Mouse (Mus musculus): ENCODE measurements around the gene Hook2. TPM values are rescaled to one million over a fixed set of nuclear protein-coding genes. Genes with fewer than 3 reads are reported as not detected.

Gene Hook2
- polyA plus RNA-seq, 1 experiment from 2014 or later, result 18.3 TPM

GRCm38 (mm10) chr8:85007686-85008085 lies 17.3 kb downstream of the Hook2 start:
- H3K36me3 ChIP-seq (replicated peaks), result no peaks in the 10 kb centered on the region
- H3K4me1 ChIP-seq, result peaks cover 9% of the 10 kb centered on the region; the same call in 1 of the 2 replicates
- H3K27me3 ChIP-seq (ENCODE audit: poor library complexity, severe bottlenecking), result peaks cover 56% of the 10 kb centered on the region
- DNase-seq (ENCODE audit: extremely low spot score, low spot score), result no peak
- H3K9me3 ChIP-seq, result no peaks in the 10 kb centered on the region
- WGBS, result 17% methylated on average over 25 of the region's 25 CpGs
- H3K27ac ChIP-seq, result no peak overlapping the region
- no peak overlapping the region for H3K4me3 ChIP-seq

GRCm38 (mm10) chr8:85011242-85011641 lies 20.8 kb downstream of the Hook2 start:
- H3K36me3 ChIP-seq (replicated peaks), result no peaks in the 10 kb centered on the region
- no peak overlapping the region for H3K27ac ChIP-seq
- H3K4me1 ChIP-seq, result peaks cover 15% of the 10 kb centered on the region
- no peak overlapping the region for H3K4me3 ChIP-seq
- no peak for DNase-seq (ENCODE audit: extremely low spot score, low spot score)
- H3K27me3 ChIP-seq (ENCODE audit: poor library complexity, severe bottlenecking), result peaks cover 79% of the 10 kb centered on the region
- 19% methylated on average over 28 of the region's 28 CpGs for WGBS
- H3K9me3 ChIP-seq, result no peaks in the 10 kb centered on the region

- Histone ChIP-seq H3K9me3 (no peaks in the 10 kb centered on the region), H3K4me3 (peak overlapping the region; percentile 49), H3K27me3 (ENCODE audit: poor library complexity, severe bottlenecking) (peaks cover 61% of the 10 kb centered on the region), H3K36me3 (replicated peaks) (peaks cover 17% of the 10 kb centered on the region), H3K27ac (peak overlapping the region; percentile 68), H3K4me1 (peaks cover 20% of the 10 kb centered on the region)
- WGBS, result 7% methylated on average over 25 of the region's 26 CpGs
- DNase-seq (ENCODE audit: extremely low spot score, low spot score), result peak; percentile 77
These were observed 22.9 kb downstream of the Hook2 start for GRCm38 (mm10) chr8:85013230-85013840.

- 59% methylated on average over 1 of the region's 2 CpGs for WGBS
- Histone ChIP-seq H3K4me1 (peaks cover 20% of the 10 kb centered on the region), H3K4me3 (peak within 1 kb of the TSS; percentile 49), H3K9me3 (no peaks in the 10 kb centered on the region), H3K27me3 (ENCODE audit: poor library complexity, severe bottlenecking) (peaks cover 50% of the 10 kb centered on the region), H3K36me3 (replicated peaks) (peaks cover 28% of the 10 kb centered on the region), H3K27ac (peak within 1 kb of the TSS; percentile 68)
- DNase-seq (ENCODE audit: extremely low spot score, low spot score), result no peak
These were observed 24.0 kb downstream of the Hook2 start, which contains the start of gene Best2 for GRCm38 (mm10) chr8:85014431-85014830. TSS of gene Best2 (minus strand) at chr8:85014531.

DNA sequence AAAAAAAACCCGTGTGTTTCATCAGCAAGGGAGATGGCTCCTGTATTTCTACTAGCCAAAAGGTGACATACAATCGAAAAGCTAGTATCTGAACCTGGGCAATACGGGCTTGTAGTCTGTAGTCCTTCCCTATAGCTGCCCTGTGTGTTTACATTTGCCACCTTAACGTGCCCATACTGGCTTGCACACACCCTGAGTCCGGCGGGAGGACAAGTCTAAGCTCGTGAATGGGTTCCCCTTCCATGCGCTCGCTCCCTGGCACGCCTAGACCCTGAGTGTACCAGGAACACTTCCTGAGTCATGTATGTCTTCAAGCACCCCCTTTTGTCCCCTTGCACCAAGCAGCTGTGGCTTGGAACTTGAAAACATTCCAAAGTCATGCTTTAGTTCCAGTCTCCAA lies 26.3 kb downstream of the Hook2 start:
- no peak overlapping the region for H3K4me3 ChIP-seq
- H3K9me3 ChIP-seq, result no peaks in the 10 kb centered on the region
- 70% methylated on average over 10 of the region's 10 CpGs for WGBS
- no peak overlapping the region for H3K27ac ChIP-seq
- peaks cover 33% of the 10 kb centered on the region for H3K27me3 ChIP-seq (ENCODE audit: poor library complexity, severe bottlenecking)
- H3K36me3 ChIP-seq (replicated peaks), result peaks cover 51% of the 10 kb centered on the region
- DNase-seq (ENCODE audit: extremely low spot score, low spot score), result no peak
- peaks cover 16% of the 10 kb centered on the region for H3K4me1 ChIP-seq

GRCm38 (mm10) chr8:85017209-85017608 lies 26.8 kb downstream of the Hook2 start:
- WGBS, result 32% methylated on average over 5 of the region's 5 CpGs
- H3K36me3 ChIP-seq (replicated peaks), result peaks cover 55% of the 10 kb centered on the region
- no peaks in the 10 kb centered on the region for H3K9me3 ChIP-seq
- no peak overlapping the region for H3K27ac ChIP-seq
- peaks cover 28% of the 10 kb centered on the region for H3K27me3 ChIP-seq (ENCODE audit: poor library complexity, severe bottlenecking)
- peaks cover 16% of the 10 kb centered on the region for H3K4me1 ChIP-seq
- DNase-seq (ENCODE audit: extremely low spot score, low spot score), result no peak
- H3K4me3 ChIP-seq, result no peak overlapping the region

DNA sequence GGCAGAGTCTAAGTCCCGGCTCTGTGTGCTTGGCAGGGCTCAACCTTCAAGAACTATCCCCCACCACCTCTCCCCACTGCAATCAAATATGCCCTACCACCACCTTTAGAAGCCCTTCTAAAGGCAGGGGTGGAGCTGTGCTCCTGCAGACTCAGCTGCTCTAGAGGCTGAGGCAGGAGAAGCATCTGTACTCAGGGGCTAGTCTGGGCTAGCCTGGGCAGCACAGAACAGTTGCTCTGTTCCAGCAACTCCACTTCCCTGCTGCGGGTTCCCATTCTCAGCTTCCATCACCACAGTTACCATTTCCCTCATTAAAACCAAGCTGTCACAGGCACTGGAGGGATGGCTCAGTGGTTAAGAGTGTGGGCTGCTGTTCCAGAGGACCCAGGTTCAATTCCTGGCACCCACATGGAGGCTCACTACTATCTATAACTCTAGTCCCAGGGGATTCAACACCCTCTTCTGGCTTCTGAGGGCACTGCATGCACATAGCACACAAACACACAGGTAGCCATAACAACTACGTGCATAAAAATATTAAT lies 31.2 kb downstream of the Hook2 start:
- WGBS, result 94% methylated on average over 3 of the region's 3 CpGs
- H3K4me1 ChIP-seq, result peaks cover 33% of the 10 kb centered on the region
- no peaks in the 10 kb centered on the region for H3K9me3 ChIP-seq
- H3K27me3 ChIP-seq (ENCODE audit: poor library complexity, severe bottlenecking), result no peaks in the 10 kb centered on the region
- DNase-seq (ENCODE audit: extremely low spot score, low spot score), result no peak
- peaks cover 76% of the 10 kb centered on the region for H3K36me3 ChIP-seq (replicated peaks)
- H3K4me3 ChIP-seq, result no peak overlapping the region
- no peak overlapping the region for H3K27ac ChIP-seq

DNA sequence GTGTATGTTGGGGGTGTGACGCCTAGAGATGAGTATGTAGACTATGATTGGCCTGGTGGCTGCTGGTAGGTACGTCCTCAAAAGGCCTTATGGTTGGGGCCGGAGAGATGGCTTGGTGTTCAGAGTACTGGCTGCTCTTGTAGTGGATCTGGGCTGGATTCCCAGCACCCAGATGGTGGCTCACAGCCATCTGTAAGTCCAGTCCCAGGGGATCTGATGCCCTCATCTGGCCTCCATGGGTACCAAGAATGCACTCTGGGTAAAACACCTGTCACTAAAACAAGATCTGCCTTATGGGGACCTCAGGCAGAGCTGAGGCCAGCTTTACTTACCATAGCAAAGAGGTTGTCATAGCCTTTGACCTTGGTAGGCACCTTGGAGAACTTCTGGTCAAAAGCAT lies 33.4 kb downstream of the Hook2 start:
- H3K27me3 ChIP-seq (ENCODE audit: poor library complexity, severe bottlenecking), result no peaks in the 10 kb centered on the region
- no peak for DNase-seq (ENCODE audit: extremely low spot score, low spot score)
- peaks cover 59% of the 10 kb centered on the region for H3K36me3 ChIP-seq (replicated peaks)
- H3K27ac ChIP-seq, result no peak overlapping the region
- H3K9me3 ChIP-seq, result no peaks in the 10 kb centered on the region
- H3K4me1 ChIP-seq, result peaks cover 37% of the 10 kb centered on the region
- H3K4me3 ChIP-seq, result peak overlapping the region; percentile 100
- 92% methylated on average over 3 of the region's 3 CpGs for WGBS

DNA sequence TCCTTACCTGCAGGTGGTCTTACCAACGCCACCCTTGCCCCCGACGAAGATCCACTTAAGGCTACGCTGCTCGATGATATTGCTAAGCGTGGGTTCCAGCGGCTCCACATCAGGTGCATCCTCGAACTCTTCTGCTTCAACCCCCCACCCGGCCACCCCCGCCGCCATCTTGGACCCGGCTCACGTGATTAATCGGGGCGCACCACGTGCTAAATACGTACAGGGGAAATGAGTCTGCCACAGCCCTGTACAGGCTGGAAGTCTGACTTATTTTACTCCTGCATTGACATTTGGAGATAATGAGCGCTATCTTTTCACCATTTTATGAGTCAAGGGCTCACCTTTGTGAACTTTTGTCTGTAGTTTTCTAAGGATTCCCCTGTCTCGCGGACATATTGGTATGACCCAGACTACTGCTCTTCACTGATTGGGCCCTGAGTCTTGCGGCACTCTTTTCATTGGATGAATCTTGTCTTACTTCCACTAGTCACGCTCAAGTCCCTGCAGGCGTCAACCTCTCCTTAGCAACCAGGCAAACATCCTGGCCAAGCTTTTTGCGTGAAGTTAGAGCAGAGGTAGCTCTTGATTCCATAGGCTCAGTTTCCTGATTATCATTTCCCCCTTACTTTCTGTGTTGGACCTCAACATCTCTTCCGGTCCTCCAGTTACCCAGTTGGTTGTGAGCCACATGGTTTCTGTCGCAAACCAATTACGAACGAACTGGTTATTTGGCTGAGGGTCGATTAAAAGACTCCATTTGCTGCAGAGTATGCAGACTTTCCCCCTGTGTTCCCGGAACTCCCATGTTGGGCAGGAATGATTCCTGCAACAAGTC lies 34.9 kb downstream of the Hook2 start, which contains the start of gene Asna1:
Gene Asna1, minus strand, starts transcription at position 184 of the 835 bp plus-strand sequence.
- WGBS, result 9% methylated on average over 30 of the region's 30 CpGs
- peak; percentile 88 for DNase-seq (ENCODE audit: extremely low spot score, low spot score)
- Histone ChIP-seq H3K36me3 (replicated peaks) (peaks cover 59% of the 10 kb centered on the region), H3K27me3 (ENCODE audit: poor library complexity, severe bottlenecking) (no peaks in the 10 kb centered on the region), H3K4me3 (peak within 1 kb of the TSS; percentile 100), H3K9me3 (no peaks in the 10 kb centered on the region), H3K27ac (peak within 1 kb of the TSS; percentile 99), H3K4me1 (peaks cover 44% of the 10 kb centered on the region)

DNA sequence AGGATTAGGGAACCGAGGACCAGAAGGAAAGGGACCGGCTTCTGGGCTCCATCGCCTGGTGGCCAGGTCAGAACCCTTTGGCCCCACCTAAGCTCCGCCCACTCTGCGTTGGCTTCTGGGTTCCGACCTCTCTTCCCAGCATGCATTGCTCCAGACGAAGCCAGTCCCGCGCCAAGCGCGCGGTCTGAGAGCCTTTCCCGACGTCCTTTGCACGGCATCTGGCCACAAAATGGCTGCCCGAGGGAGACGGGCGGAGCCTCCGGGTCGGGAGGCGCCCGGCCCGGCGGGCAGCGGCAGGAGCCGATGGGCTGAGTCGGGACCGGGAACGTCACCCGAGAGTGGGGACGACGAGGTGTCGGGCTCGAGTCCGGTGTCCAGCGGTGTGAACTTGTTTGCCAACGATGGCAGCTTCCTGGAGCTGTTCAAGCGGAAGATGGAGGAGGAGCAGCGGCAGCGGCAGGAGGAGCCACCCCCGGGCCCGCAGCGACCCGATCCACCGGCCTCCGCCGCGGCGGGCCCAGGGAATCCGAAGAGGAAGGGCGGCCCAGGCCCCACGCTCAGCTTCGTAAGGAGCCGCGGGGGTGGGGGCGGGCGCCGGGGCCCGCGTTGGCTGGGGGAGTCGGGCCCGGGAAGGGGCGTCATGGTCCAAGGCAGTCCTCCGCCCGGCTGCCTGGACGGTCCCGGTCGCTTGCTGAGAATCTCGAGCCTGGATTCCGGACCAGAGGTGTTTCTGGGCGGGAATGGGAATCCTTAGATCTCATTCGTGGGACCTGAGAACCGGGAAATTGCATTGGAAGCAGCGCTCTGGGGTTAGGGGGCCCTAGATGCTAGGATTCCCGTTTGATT lies 36.5 kb downstream of the Hook2 start, which contains the start of gene Trir:
Gene Trir, plus strand, starts transcription at position 154 of the 846 bp plus-strand sequence.
- DNase-seq (ENCODE audit: extremely low spot score, low spot score), result peak; percentile 98
- WGBS, result under 1% methylated on average over 75 of the region's 75 CpGs

DNA sequence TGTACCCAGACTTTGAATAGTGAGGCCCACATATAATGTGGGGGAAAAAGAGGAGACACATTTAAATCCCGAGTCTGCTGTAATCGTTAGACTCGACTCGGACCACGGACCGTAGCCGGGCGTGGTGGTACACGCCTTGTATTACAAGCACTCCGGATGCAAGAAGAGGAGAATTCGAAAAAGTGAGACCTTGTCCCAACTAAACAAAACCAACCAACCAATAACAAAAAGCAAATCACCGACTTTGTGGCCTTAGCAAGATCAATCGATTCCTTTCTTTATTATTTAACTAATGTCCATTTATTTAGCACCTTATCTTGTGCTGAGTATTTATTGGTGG lies 37.1 kb downstream of the Hook2 start:
- Histone ChIP-seq H3K27ac (peak overlapping the region; percentile 99), H3K4me1 (peaks cover 44% of the 10 kb centered on the region), H3K36me3 (replicated peaks) (peaks cover 59% of the 10 kb centered on the region), H3K27me3 (ENCODE audit: poor library complexity, severe bottlenecking) (no peaks in the 10 kb centered on the region), H3K9me3 (no peaks in the 10 kb centered on the region), H3K4me3 (peak overlapping the region; percentile 100)
- WGBS, result 2% methylated on average over 13 of the region's 13 CpGs
- DNase-seq (ENCODE audit: extremely low spot score, low spot score), result no peak

More for the DNA sequence above, 36.5 kb downstream of the Hook2 start, which contains the start of gene Trir:
- no peaks in the 10 kb centered on the region for H3K9me3 ChIP-seq
- peaks cover 44% of the 10 kb centered on the region for H3K4me1 ChIP-seq
- peak within 1 kb of the TSS; percentile 100 for H3K4me3 ChIP-seq
- H3K27ac ChIP-seq, result peak within 1 kb of the TSS; percentile 99
- H3K27me3 ChIP-seq (ENCODE audit: poor library complexity, severe bottlenecking), result no peaks in the 10 kb centered on the region
- peaks cover 59% of the 10 kb centered on the region for H3K36me3 ChIP-seq (replicated peaks)

DNA sequence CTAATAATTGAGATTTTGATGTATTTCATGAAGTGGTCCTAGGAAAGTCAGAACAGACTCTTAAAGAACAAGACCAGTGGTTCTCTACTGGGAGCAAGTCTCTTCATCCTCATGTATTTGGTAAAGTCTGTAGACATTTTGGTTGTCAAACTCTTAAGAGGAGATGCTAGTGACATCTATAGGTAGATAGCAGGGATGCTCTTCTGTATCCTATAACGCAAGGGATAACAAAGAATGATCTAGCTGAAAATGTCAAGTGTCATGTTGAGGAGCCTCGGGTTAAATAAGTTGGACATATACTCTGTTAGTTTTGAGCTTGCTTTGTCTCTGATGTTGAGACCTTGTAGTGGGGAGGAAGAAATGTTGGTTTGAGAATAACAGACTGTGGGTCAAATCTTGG lies 37.5 kb downstream of the Hook2 start:
- H3K36me3 ChIP-seq (replicated peaks), result peaks cover 59% of the 10 kb centered on the region
- no peaks in the 10 kb centered on the region for H3K27me3 ChIP-seq (ENCODE audit: poor library complexity, severe bottlenecking)
- no peaks in the 10 kb centered on the region for H3K9me3 ChIP-seq
- 42% methylated on average over 2 of the region's 2 CpGs for WGBS
- H3K27ac ChIP-seq, result peak overlapping the region; percentile 99; the same call in 1 of the 2 replicates
- DNase-seq (ENCODE audit: extremely low spot score, low spot score), result no peak
- peaks cover 44% of the 10 kb centered on the region for H3K4me1 ChIP-seq
- H3K4me3 ChIP-seq, result peak overlapping the region; percentile 100

All from forebrain, embryonic 10.5 days (tissue).